Mouse (Mus musculus) kidney, adult 2 months (tissue): ENCODE results near the gene Rnd1.

Experiments
- CTCF ChIP-seq: fragments of 200-500 bp; conservative IDR thresholded peaks from 2 replicates; pipeline ENCODE4 v1.5.1; 2011; ENCODE audit warnings: low read depth, mild to moderate bottlenecking, control low read depth, low read length, moderate library complexity, mixed read lengths; ENCODE audit not compliant: insufficient read depth, insufficient read length
- POLR2A ChIP-seq: fragments of 200-500 bp; IDR thresholded peaks from one replicate; pipeline ENCODE4 v1.6.1; 2011; ENCODE audit warnings: low read depth, low read length, control low read depth

DNA sequence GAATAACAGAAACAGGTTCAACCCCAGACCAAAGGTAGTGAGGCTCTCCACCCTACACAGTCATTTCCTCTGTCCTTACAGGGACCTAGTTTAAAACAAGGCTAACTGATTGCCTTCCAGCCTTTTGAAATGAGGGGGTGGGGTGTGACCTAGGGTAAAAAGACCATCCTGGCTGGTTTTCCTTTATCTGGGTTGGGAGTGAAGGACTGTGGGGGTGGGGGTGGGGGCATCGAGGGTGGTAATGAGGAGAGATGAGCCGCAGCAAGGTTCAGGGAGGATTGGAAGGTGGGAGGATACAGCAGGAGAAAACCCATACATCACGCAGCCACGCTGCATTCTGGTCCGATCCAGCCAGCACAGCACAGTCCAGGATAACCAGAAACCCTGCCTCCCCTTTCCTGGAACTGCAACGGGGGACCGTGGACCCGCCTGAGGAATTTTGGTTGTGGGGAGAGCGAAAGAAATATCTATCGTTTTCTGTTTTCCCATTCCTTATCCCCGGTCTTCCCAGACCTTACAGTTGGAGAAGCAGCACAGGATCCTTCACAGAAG is 2.2 kb downstream of the Rnd1 start:
- TF ChIP-seq CTCF (no peak), POLR2A (no peak)
